Mouse (Mus musculus) cerebellum, postnatal 25 days (tissue): ENCODE results near the gene Gsk3a.
A peak's percentile ranks its signal among the peaks of the same experiment; 100 is the strongest.
"Not testable (repeated sequence)": the region's sequence is repeated elsewhere in the genome, so short reads cannot be mapped to it uniquely, and the experiment has no call there.

Experiments used
- DNase-seq, 2 experiments: peaks; one replicate each; pipeline ENCODE4 v3.0.0; 2021; ENCODE audit warnings: mixed read lengths in 2 of 2

Gsk3a gene

GRCm38 (mm10) chr7:25272445-25273258 lies 35.0 kb upstream of the Gsk3a start:
- DNase-seq, result no peak

- peak in 1 of 2 experiments; percentile 21 for DNase-seq
Measured at GRCm38 (mm10) chr7:25271651-25272444, 34.2 kb upstream of the Gsk3a start.

GRCm38 (mm10) chr7:25270652-25271633 lies 33.3 kb upstream of the Gsk3a start:
- peak in 1 of 2 experiments; percentile 18 for DNase-seq

GRCm38 (mm10) chr7:25269545-25270271 lies 32.1 kb upstream of the Gsk3a start:
- DNase-seq, result peak; percentile 12 to 13

- peak; percentile 35 to 41 for DNase-seq
Measured at GRCm38 (mm10) chr7:25269029-25269428, 31.4 kb upstream of the Gsk3a start.

- no peak for DNase-seq
Measured at GRCm38 (mm10) chr7:25268588-25268987, 30.9 kb upstream of the Gsk3a start.

GRCm38 (mm10) chr7:25267751-25268463 lies 30.3 kb upstream of the Gsk3a start:
- peak; percentile 99 for DNase-seq

- DNase-seq, result peak in 1 of 2 experiments; percentile 97
Measured at GRCm38 (mm10) chr7:25267301-25267750, 29.7 kb upstream of the Gsk3a start, which contains the start of gene Cic. TSS of gene Cic (plus strand) at chr7:25267704.

- no peak for DNase-seq
Measured at GRCm38 (mm10) chr7:25266180-25266962, 28.7 kb upstream of the Gsk3a start.

GRCm38 (mm10) chr7:25265743-25266142 lies 28.1 kb upstream of the Gsk3a start:
- DNase-seq, result not testable (repeated sequence)

- DNase-seq, result no peak
Measured at GRCm38 (mm10) chr7:25263968-25264870, 26.6 kb upstream of the Gsk3a start.

- DNase-seq, result no peak
Measured at GRCm38 (mm10) chr7:25261896-25262295, 24.2 kb upstream of the Gsk3a start.

- peak; percentile 46 to 61 for DNase-seq
Measured at GRCm38 (mm10) chr7:25251822-25252221, 14.2 kb upstream of the Gsk3a start.

- peak; percentile 63 to 73 for DNase-seq
Measured at GRCm38 (mm10) chr7:25251071-25251791, 13.6 kb upstream of the Gsk3a start.

- DNase-seq, result peak; percentile 94 to 97
Measured at GRCm38 (mm10) chr7:25250141-25250972, 12.7 kb upstream of the Gsk3a start, which contains the start of gene Erf. TSS of gene Erf (minus strand) at chr7:25250761.

GRCm38 (mm10) chr7:25249314-25250140 lies 11.9 kb upstream of the Gsk3a start:
- DNase-seq, result peak; percentile 43 to 79
